Mouse (Mus musculus): ENCODE results near the gene Tial1.

Tial1 gene

DNA sequence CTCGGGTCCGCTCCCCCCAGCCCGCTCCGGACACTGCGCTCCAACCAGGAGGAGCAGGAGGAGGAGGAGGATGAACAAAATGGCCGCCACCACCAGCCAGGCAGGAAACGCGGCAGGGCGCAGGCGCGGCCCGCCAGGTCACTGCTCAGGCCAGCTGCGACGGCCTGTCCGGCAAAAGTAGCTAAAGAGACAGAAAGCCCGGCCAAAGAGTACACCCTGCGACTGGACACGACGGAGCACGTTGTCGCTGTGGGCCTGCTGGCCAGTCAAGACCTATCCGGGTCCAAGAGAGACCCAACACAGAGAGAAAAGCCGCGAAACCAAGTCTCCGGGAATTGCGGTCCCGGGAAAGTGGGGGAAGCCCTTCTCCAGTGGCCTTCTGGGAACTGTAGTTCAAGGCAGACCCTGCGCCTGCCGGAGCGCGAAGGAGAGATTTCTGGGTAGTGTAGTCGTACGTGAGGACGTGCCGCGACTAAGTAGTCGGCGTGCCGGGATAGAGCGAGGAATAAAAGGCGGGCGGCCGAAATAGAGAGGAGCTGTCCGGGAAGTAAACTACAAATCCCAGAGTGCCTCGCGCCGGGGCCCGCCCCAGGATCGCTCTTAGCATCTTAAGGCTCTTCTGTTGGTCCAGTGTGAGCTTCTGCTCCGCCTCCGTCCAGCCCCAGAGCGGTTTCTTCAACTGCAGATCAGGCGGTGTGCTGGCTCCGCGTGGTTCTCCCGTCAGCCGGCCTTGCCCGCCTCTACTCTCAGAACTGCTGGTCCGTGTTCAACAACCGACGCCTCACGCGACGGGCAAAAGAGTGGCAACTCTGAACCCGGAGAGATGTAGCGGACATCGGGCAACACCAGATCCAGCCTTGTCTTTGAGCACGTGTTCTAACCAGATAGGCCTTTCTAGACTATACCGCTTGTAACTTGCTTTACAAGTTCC lies at the start of gene Tial1:
Gene Tial1 (minus strand): TSS at position 433 of the 931 bp plus-strand sequence.
- peak; percentile 92 to 97 for DNase-seq (ENCODE audit: low spot score in 2 of 2)

DNA sequence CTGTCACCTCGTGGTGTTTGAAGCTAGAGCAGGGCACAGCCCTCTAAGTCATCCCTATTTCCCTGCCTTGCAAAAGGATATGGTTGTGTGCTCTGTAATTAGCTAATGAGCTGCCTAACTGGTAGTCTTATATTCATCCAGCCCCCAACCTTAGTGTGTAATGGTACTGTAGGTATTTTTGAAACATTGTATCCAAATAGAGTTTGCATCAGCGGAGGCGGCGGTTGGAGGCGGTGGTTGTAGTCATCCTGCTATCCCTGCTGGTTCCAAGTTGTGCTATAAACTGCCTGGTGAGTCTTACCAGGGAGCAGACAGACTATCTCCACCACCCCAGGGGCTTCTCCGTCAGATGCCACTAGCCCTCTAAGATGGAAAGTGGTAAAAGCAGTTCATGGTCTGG lies 42.6 kb upstream of the Tial1 start:
- peak in 1 of 2 experiments; percentile 6 for DNase-seq (ENCODE audit: low spot score in 2 of 2)

DNA sequence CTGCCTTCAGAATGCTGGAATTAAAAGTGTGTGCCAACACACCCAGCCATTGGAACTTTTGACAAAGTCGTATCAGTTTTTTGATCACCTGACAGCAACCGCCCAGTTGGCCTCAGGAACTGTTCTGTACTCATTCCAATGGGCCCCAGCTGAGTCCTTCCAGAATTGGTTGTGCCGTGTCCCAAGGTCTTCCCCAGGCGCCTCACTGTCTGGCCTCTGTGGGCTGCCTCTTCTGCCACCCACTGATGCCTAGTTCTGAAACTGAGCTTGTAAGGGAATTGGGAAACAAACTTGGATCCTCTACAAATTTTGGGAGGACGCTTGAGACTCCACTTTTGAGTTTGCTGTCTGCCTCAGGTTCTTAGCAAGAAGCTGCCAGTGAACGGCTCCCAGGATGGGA lies 38.3 kb upstream of the Tial1 start:
- peak in 1 of 2 experiments; percentile 9 for DNase-seq (ENCODE audit: low spot score in 2 of 2)

DNA sequence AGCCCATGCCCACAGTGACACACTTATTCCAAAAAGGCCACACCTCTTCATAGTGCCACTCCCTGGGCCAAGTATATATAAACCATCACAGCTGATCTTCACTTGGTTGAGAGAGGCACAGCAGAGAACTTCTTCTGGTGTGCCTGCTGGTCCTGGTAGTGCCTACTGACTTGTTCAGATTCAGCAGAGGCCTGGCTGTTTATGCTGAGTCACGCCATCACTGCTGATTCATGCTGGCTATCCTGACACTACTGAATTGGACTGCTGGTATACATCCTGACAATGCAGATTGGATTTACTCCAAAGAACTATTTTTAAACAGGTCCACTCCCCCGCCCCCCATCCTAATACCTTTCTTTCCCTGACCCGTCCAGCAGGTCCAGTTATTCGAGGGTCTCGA lies 33.0 kb upstream of the Tial1 start:
- DNase-seq (ENCODE audit: low spot score in 2 of 2): no peak

DNA sequence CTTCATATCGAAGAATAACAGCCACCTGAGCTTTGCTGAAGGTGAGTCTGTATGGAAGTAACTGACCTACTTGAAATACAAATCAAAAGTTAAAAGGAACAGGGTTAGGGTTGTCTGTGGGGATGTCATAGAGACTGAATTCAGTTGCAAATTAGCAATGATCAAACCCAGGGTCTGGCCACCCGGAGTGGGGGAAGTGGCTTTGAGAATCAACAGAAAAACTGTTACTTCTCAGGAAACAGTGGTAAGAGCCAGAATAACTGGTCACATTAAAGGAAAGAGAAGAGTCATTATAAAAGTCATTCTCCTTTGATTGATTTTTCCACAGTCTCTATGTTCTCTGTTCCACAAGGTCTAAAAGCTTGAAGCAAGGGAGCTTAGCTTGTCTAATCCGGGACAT lies 27.5 kb upstream of the Tial1 start:
- no peak for DNase-seq (ENCODE audit: low spot score in 2 of 2)

DNA sequence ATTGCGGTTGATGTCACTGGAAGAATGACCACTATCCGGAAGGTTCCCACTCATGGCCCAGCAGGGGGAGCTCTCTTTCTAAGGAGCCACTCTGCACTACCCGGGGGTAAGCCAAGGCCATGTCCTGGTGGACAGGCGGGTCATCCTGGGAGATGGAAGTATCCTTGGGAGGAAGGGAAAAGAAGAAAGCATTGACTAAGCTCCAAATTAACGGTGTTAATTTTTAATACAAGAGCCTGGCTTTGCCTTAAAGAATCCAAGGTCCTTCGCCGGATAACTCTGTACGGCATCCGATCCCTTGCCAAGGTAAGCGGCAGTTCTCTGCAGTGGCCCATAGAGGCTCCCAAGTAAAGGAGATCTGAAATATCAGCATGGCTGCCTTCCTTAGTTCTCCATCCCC lies 12.8 kb upstream of the Tial1 start:
- peak; percentile 31 to 77 for DNase-seq (ENCODE audit: low spot score in 2 of 2)

DNA sequence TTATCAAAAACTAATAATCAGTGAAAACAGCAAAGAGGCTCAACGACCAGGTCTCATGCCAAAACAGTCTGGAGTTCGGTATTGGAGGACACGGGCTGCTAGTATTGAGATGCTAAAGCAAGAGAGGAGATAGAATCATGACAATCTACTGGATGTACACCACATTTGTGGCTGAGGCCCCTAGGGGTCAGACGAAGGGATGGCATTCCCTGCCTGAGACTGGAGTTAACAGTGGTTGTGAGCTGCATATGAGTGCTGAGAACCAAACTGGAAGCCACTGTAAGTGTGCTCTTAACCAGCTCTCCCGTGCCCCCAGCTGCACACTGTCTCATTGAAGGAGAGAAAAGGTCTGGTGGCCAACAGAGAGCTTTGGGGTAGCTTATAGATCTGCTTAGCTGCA lies 889 bp upstream of the Tial1 start:
- DNase-seq (ENCODE audit: low spot score in 2 of 2): no peak

DNA sequence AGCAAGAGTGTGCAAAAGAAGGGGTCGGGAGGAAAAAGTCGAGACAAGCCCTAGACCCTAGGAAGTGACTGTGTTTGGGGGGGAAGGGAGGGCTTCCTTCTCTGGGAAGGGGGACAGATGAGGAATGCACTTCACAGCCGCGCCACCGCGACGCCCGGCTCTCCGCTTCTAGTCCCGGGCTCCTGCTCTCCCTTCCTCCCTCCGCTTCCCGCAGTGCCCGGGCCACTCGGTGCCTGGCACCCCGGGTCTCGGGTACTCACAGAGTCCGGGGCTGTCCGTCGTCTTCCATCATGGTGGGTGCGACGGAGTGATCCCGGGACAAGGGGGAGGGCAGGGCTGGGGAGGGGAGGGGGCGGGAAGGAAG lies 670 bp downstream of the Tial1 start:
- peak in 1 of 2 experiments; percentile 23 for DNase-seq (ENCODE audit: low spot score in 2 of 2)

DNA sequence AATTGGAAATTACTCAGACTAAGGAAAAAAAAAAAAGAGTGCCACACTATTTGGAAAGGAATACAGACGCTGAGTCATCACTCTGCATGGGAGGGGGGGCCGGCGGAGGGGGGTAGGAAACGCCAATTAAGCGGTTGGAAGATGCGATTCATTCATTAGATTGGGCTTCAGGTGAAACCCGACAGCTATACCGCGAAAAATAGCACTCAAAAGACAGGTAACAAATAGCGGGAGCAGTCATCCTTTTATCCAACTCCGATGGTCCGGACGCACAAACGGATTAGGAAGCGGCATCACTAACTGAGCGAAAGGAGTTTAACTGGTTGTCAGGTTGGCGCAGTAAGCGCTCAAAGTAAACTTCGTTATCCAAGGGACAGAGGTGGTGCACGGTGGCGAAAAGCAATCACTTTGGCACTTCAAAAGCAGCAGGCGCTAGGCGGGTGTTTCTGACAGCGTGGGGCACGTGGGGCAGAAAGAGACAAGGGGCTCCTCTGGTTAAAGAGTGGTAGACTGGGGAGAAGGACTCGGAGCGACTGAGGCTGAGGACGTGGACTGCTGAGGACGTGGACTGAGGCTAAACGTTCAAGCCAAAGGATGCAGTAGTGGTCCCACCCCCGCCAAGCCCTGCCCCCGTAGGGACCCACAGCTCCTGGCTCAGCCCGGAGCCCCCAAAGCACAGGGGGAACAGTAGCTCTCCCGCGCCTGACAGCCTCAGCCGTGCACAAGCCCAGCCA lies 1.2 kb downstream of the Tial1 start:
- DNase-seq (ENCODE audit: low spot score in 2 of 2): peak in 1 of 2 experiments; percentile 22

DNA sequence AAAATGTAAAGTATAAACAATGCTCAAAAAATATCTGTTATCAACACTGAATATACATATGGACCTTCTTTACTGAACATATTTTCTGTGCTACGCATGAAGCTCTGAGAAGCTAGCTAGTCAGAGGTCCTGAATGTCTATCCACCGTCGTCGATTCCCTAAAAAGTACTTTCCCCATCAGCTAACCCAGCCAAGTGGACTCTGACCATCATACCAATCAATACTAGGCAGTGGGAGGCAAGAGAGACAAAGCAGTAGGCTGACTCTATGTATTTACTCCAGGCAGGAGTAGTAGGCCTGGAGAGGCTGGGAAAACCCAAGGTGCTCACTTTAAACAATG lies 1.8 kb downstream of the Tial1 start:
- DNase-seq (ENCODE audit: low spot score in 2 of 2): no peak

DNA sequence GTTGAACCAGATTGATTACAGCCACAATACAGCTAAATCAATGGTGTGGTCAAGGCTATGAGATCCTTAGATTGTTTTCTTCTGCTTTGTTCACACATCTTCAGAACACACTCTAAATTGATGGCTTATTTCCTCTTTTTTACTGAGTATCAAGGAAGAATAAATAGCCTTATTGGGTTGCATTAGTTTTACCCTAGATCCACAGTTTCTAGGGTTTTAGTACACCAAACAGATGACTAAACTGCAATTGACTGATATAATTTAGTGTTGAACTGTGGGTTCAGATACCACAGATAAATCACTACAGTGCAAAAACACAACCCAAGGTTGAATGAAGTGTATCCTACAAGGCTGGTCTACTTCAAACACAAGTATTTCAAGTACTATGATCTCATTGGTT lies 3.5 kb downstream of the Tial1 start:
- DNase-seq (ENCODE audit: low spot score in 2 of 2): no peak

DNA sequence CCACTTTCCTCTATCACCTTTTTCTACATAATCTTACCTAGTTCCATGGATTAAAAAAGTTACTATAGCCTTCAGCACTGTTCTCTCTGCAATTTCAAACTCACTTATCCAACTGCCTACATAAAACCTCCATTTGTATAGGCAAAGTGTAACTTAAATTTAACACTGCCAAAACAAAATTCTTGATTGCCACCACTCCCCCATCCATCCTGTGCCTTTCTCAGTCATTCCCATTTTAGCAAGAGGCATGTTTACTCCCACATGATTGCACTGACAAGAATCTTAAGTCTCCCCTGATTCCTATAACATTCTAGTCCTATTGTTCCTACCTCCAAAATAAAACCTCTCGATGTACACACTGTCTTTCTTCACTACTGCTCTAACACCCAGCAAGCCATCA lies 8.8 kb downstream of the Tial1 start:
- DNase-seq (ENCODE audit: low spot score in 2 of 2): no peak

DNA sequence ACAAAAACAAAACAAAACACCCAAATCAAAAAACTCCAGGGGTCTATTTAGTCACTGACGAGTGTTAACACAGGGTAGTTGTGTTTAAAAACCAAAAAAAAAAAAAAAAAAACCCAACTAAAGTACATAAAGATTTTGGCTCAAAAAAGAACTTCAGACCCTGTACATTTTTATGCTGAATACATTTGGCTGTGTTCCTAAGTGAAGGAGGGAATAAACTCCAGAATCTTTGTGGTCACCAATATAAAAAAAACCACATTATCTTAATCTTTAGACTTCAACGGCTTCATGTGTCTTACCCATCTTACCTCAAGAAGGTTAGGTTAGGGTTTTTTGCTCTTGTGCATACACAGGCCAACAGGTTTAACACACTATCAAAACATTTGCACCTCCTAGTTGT lies 20.9 kb downstream of the Tial1 start:
- DNase-seq (ENCODE audit: low spot score in 2 of 2): no peak

DNA sequence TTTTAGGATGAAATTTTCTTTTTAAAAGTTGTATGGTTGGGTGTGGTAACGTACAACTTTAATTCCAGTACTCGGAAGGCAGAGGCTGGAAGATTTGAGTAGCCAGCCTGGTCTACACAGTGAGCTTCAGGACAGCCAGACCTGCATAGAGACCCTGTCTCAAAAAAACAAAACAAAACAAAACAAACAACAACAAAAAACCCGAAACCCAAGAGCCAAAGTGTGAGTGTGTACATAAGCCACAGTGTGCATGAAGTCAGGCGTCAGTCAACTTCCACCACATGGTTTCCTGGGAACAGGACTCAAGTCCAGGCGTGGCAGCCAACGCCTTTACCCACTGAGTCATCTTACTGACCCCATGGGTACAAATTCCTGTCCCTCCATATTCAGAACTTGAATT lies 22.3 kb downstream of the Tial1 start:
- no peak for DNase-seq (ENCODE audit: low spot score in 2 of 2)

DNA sequence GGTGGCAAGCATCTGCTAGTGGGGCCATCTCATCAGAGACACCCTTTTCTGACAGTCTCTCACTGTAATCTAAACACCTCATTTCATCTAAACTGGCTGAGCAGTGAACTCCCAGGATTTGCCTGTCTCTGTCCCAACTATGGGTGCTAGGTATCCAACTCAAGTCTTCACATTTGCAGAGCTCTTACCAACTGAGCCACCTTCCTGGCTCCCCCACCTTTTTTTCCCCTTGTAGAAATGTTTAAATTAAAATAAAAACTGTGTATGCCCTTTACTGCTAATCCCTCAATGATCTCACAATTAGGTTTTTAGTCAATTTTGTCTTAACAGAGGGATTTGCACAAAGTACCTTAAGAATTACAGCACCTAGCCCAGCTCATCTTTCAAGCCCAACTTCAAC lies 23.4 kb downstream of the Tial1 start:
- no peak for DNase-seq (ENCODE audit: low spot score in 2 of 2)

DNA sequence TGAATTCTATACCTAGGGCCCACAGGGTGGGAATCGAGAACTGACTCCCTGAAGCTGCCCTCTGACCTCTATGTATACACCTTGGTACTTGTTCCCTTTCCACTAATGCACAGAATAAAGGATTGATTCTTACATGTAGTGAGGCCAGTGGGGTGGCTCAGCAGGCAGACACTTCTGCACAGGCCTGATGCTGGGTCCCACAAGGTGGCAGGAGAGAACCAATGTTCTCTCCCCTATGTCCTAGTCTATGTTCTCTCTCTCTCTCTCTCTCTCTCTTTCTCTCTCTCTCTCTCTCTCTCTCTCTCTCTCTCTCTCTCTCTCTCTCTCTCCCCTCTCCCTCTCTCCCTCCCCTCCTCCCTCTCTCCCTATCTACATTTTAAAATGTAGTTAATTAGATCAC lies 28.3 kb downstream of the Tial1 start:
- DNase-seq (ENCODE audit: low spot score in 2 of 2): no peak

DNA sequence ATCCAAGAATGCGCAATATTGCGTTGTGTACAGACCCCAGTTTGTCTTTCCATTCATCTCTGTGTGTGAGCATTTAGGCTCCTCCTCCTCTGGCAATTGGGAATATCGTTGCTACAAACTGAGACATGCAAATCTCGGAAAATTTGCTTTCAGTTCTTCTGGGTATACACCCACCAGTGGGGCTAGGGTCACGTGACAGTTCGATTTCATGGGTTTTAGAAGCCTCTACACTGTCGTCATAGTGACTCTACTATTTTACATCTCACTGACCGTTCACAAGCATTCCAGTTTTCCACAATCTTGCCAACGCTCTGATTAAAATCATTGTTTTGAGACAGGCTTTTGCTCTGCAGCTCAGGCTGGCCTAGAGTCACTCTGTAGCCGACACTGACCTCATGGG lies 28.9 kb downstream of the Tial1 start:
- no peak for DNase-seq (ENCODE audit: low spot score in 2 of 2)

DNA sequence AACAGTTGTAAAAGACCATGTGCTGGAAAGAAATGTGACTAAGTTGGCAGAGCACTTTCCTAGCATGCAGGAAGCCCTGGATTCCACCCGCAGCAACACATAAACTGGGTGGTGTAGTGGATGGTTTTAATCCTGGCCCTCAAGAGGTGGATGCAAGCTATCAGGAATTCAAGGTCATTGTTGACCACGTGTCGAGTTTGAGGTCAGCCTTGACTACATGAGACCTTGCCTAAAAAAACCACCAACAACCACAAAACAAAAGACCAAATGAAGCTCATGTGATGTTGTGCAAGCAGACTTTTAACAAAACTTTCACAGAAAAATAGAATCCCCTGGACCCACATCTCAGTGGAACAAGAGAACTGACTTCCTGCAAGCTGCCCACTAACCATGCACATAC lies 39.0 kb downstream of the Tial1 start:
- no peak for DNase-seq (ENCODE audit: low spot score in 2 of 2)

DNA sequence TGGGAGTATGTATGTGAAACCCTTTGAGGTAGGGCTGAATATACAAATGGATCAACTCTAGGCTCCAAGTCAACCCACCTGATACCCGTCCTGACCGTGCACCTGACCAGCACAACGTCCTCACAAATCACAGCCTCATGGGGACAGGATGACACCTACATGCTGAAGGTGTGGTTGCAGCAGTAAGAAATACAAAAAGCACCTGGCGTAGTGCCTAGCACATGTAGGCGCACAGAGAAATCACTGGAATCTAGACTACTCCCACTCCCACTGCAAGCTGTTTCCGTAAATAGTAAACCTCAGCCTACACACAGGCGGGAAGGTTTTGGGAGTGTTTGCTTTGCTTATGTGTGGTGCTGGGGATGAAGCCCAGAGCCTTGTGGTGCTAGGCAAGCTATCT lies 39.8 kb downstream of the Tial1 start:
- no peak for DNase-seq (ENCODE audit: low spot score in 2 of 2)

DNA sequence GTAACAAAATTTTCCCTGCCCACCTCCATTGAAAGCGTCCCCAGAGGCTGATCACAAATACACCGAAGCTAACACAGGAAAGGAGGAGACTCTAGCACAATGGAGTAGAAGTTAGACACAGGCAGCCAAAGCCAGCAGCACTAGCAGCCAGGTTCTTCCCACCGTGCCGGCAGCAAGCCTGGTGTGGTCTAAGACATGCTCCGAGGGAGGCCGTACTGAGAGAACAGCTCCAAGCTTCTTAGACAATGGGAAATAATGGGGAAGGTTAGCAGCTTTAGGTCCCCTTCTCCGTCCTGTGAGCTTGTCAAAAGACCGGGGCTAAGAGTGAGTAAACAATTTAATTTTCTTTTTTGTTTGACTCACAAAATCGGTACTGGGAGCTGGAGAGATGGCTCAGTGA lies 41.8 kb downstream of the Tial1 start:
- no peak for DNase-seq (ENCODE audit: low spot score in 2 of 2)

DNA sequence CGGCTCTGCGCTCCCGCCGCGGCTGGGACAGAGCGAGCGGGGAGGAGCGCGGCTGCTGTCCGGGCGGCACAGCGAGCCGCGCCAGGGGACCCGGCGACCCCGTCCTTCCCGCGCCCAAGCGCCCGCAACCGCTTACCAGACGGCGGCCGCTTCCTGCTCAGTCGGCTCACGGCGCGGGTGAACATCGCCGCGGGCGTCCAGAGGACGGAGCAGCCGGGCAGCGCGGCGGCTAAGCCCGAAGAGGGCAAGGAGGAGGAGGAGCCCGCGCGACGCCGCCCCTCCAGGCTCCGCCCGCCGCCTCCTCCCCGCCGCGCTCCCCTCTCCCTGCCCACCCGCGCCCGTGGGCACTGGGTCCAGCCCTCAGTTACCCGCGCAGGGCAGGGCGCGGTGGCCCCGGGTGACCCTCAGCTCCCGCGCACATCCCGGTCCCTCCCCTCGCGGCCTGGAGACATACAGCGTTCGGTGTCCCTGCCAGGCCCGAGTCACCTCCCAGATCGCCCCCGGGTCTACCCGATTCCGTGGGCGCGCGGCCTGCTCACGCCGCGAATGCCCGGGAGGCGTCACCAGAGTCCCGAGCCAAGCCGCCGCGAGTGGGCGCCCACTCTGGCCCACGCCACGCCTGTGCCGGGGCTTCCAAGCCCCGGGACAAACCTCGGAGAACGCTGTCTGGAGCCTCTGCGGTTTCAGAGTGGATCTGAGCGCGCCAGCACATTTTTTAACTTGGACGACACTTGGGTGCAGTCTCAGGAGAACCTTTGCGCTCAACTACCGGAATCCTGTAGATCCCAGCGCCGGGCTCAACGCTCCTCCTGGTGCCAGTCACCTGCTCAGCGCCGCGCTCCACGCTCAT lies 43.4 kb downstream of the Tial1 start, which contains the start of gene Rgs10:
Gene Rgs10 (minus strand): TSS at position 829 of the 850 bp plus-strand sequence.
- peak in 1 of 2 experiments; percentile 31 for DNase-seq (ENCODE audit: low spot score in 2 of 2)
